Mouse (Mus musculus): ENCODE measurements around the gene Mtss1l. TPM values are rescaled to one million over a fixed set of nuclear protein-coding genes. Genes with fewer than 3 reads are reported as not detected.

The Mtss1l gene
- total RNA-seq (2021) = 10 to 100 TPM; 58.6 to 71.8 TPM
- long read RNA-seq, experiment 1, full-length matches to known transcripts = 8 of 84 reads
- long read RNA-seq, experiment 1, partial matches to known transcripts = 26 of 84 reads
- long read RNA-seq, experiment 1, other reads (novel, unspliced or antisense) = 50 of 84 reads
- long read RNA-seq, experiment 2, full-length matches to known transcripts = 6 of 61 reads
- long read RNA-seq, experiment 2, partial matches to known transcripts = 38 of 61 reads
- long read RNA-seq, experiment 2, other reads (novel, unspliced or antisense) = 17 of 61 reads

DNA sequence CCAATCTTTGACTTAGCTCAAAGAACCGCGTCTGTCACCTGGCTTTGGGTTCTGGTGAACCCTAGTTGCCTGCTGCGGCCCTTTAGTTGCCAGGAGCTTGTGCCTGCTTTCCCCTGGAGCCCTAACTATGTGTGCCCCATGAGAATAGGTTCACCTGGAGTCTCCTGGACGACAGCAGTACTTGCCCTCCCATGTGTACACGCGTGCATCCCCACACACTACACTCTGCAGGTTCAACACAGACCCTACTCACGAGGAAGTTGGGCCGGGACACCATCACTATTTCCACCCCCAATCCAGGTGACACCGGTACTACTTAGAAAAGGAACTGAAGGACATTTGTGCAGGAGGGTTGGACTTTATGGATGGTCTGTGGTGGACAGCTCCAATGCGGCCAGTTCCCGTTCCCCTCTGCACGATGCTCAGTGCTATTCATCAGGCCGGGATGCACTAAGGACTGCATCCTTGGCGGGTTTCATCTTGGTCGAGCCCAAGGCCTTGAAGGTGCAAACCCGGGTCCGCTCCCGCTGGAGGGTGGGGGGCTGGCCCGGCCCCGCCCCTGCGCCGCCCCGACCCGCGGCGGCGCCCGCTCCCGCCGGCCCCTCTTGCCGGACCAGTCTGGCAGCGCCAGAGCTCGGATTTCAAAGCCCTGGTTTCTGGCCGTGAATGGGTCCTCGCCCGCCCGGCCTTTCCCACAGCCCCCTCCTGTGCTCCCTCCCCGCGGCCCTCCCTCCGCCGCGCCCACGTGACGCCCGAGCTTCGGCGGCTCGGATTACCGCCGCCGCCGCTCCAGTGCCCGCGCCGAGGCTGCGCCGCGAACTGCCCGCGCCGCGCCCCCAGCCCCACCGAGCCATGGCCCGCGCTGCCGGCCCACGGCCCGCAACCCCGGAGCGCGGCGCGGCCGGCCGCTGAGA lies at the start of gene Mtss1l:
TSS of gene Mtss1l (plus strand) at position 792 of the 914 bp plus-strand sequence.
- DNase-seq = peak; percentile 83

DNA sequence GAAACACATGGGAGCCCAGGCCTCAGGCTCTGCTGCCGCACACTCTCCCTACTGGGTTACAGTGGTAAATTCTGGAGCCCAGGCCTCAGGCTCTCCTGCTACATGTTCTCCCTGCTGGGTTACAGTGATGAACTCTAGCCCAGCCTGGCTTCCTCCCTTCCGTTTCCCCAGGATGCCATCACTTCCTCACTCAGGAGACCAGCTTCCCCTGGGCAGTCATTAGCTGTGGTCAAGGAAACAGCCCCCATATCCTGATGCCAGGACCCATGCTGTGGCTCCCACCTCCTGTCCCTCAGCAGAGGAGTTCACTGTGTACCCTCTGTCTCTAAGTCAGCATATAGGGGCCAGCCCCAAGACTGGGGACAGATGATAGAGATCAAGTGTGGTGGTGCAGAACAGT lies 49.1 kb upstream of the Mtss1l start:
- no peak for DNase-seq

DNA sequence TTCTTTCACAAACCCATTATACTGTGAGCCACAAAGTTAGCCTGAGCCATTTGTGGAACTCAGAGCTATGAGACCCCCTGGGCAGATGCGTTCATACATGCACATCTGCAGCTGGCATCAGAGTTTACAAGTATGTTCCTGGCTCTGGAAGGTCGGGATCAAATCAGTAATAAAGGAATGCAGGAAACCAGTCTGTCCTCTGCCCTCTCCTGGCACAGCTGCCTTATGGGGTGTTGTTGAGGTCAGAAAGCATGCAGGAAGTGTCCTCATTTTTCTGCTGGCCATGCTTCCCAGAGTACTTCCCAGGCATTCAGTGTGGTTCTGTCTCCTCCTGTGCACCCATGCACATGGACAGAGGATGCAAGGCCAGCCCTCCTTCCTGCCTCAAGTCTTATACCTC lies 48.1 kb upstream of the Mtss1l start:
- no peak for DNase-seq

DNA sequence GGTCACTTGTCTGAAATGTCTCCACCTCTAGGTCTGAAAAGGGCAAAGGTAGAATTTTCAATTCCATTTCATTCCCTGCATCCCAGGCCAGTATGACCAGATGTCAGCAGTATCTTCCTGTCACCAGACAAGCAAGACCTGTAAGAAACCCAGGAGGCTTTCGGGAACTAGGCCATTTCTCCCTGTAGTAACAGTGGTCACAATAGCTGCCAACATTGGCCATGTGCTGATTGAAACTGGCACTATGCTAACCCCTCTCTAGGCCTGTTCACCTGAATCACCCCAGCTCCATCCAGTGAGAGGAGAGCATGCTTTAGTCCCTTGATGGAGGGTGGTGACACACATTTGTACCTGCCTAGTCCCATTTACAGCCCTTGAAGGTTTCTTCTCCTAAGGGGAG lies 46.7 kb upstream of the Mtss1l start:
- DNase-seq = no peak

DNA sequence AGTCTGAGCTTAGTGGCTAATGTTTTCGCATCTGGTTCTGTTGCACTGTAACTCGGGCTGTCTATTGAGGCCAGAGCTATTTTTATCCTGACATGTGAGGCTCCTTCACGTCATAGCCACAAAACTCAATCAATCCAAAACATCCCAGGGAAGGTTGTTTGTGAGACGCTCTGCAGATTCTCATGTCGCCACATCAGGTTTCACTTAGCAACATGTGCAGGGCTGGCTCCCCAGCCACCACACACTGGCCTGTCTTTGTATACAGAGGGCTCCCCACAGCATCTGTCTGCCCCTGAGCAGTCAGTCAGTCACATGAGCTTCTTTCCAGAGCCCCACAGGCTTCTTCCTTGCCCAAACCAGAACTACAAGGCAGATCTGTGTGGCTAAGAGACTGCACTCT lies 44.6 kb upstream of the Mtss1l start:
- no peak for DNase-seq

DNA sequence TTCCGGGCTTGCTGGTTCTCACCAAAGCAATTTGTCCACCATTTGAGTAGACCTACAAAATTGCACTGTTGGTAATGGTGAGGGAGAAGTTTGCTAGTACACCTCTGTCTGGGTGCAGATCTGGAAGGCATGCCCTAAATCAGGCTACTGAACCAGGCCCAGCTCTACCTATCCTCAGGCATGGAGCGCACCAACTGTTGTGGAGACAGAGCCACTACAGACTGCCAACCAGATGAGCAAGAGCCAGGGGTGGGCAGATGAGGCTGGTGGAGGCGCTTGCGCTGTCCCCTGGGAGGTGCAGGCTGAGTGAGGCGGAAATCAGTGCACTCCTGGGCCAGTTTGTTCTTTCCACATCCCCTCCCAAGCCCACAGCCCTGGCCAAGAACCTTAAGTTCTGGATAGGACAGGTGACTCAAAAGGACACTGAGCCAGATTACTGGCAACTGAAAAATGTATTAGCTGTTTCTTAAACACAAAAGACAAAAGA lies 44.1 kb upstream of the Mtss1l start:
- no peak for DNase-seq

DNA sequence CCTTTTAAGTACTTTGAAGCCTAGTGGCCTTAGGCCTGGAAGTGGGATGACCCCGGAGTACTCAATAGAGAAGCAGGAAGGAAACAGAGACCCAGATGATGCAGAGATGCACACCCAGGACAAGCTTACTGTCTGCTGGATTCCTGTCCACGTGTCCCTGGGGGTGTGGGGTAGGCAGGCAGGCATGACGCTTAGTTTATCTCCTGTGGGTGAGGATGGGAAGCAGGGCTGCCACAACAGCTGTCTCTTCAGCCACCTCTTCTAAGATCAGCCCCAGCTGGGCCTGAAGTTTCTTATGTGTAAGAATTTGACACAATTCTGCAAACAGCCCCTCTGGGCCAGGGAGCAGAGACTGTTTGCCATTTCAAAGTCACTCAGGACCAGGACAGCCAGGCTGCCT lies 42.3 kb upstream of the Mtss1l start:
- DNase-seq = no peak

DNA sequence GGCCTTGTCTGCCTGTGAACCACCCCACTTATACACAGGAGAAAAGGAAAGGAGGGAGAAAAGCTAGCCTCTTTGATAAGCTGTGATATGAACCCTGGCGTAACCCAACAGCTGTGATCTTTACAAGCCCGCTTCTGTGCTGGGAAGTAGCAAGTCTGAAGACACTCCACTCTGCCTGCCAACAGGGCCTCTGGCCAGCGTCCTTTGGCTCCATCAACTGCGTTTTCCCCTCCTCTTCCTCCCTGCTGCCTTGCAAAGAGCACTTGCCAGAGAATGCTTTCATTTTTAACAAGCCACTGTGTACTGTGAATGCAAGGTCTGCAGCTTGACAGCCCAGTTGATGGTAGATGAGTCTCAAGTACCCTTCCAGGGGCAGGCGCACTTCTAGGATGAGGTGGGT lies 33.5 kb upstream of the Mtss1l start:
- DNase-seq = peak; percentile 72

DNA sequence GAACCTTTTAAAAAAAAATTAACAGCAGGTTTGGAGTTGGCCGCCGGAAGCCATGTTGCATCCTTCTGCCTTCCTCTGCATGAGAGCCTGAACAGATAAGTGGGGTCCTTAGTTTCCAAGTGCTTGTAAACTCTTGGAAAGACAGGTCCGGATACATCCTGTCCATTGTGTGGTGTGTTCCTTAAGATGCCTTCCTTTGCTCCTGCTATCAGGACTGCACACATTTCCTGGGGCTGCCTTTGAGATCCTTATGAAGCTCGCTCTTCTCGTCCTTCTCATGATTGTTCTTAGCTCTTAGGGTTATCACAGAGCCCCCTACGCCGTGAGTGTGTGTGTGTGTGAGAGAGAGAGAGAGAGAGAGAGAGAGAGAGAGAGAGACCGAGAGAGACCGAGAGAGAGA lies 31.3 kb upstream of the Mtss1l start:
- no peak for DNase-seq

DNA sequence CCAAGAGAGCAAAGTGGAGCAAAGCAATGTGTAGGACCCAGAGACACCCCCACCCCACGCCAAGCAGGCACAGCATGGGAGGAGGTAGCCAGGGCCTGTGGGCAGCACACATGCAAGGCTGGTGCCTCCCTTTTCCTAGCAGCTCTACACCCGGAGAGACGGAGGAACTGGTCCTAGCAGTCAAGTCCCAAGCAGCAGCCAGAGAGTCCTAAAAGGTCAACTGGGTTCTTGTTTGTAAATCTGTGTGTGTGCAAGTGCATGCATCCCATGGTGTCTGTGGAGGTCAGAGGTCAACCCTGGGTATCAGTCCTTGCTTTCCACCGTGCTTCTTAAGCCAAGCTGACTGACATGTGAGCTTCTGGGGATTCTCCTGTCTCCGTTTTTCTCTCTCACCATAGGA lies 27.1 kb upstream of the Mtss1l start:
- no peak for DNase-seq

DNA sequence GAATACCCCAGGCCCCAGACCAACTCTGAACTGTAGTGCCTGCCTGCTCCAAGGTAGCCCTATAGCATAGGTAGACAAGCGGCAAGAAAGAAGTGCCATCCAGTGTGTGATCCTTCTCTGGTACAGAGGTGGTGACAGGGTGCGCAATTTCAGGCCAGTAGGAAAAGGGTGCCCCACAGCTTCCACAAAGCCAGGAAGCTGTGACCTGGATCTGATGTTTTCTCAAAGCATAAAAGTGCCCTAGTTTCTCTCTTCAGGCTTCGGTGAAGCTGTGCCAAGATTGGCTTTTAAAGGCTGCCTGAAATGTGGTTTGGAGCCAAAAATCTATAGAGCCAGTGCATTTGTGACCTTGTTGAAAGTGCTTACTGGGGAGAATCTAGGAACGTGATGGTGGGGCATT lies 26.4 kb upstream of the Mtss1l start:
- DNase-seq = no peak

DNA sequence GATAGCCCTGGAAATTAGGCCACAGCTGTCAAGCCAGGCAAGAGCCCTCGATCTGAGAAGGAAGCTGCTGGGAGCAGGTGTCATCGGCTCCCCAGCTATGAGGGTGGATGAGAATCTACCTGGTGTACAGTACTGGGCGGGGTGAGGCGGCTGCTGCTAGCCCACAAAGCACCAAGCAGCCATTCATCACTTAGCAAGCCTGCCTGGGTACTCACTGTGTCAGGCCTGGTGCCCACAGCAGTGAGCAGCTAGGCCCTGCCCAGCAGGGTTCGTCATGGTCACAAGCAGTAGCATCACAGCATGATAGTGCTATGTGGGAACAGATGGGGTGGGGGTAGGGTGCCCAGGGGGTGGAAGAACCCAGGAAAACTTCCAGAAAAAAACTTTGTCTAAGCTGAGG lies 25.8 kb upstream of the Mtss1l start:
- no peak for DNase-seq

DNA sequence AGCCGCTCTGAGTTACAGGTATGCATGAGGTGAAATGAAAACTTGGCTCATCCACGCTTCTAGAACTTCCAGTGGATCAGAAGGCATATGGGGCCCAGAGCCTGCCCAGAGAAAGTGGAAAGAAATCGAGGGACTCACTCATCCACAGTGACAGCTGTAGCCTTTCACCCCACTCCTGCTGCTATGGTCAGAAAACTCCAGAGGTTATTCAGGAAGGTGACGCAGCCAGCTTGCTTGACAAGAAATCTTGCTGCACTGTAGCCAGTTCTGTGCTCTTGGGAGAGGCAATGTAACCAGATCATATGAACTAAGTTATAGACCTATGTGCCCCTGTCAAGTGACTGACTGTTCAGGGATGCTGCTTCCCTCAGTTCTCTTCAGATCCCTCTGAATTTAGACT lies 25.2 kb upstream of the Mtss1l start:
- no peak for DNase-seq

DNA sequence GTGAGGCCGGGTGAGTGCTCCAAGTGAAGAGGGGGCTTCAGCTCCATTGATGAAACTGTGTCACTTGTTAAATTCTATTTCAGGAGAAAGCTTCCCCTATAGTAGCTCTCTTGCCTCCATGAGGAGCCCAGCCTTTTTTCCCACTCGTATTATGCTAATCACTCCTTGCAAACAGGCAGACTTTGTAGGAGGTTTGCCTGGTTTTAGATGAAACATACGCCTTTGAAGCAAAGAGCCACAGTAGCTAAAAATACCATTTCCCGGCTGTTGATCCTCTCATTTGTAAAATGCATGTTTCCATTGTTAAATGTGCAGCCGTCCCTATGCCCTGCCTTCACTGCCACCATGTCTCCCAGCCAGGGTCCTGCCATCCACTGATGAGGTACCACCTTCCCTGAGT lies 23.7 kb upstream of the Mtss1l start:
- no peak for DNase-seq

DNA sequence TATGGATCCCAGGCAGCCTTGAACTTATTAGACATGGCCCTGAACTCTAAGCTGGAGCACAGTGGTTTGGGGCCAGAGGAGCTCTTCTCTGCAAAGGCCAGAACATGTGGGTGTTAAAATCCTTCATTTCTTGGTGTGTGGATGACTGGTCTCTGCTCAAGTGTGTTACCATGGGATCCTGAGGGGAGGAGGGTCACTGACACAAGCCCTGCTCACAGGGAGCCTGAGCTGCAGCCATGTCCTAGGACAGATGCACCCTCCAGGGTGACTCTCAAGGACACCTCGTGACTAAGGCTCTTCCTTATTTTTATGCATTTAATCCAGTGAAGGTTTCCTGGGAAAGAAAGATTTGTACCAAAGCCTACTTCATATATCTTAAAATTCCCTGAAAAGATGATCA lies 23.2 kb upstream of the Mtss1l start:
- no peak for DNase-seq

DNA sequence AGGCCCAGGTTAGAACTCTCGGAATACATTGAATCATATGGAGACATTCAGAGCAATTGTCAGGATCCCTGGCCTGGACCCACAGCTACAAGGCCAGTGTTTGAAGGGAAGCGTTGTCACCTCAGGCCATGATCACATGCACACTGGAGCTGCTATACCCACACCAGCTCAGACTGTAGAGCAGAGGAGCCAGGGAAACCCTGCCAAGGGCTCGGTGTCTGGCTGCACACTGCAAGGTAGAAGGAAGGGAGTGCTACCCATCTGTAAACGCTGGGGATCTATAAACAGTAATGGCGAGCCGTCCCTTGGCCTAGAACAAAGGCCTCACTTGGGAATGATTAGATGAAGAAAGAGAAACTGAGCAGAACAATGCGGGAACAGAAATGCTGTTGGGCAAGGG lies 21.8 kb upstream of the Mtss1l start:
- no peak for DNase-seq

DNA sequence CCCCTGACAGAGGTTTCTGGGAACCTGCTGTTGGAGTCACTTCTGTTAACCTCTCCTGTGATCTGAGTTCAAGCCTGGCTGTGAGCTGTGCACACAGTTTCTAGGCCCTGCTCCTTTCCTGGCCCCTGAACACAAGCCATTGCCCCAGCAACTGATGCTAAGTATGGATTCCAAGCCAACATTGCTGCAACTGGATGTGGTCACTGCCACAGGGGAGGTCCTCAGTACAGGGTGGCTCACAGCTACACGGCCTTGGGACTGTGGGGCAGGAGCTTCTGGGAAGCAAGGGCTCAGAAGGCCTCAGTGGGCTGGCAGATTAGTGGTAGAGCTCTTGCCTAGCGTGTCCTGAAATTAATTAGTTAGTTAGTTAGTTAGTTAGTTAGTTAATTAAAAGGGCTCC lies 20.7 kb upstream of the Mtss1l start:
- no peak for DNase-seq

DNA sequence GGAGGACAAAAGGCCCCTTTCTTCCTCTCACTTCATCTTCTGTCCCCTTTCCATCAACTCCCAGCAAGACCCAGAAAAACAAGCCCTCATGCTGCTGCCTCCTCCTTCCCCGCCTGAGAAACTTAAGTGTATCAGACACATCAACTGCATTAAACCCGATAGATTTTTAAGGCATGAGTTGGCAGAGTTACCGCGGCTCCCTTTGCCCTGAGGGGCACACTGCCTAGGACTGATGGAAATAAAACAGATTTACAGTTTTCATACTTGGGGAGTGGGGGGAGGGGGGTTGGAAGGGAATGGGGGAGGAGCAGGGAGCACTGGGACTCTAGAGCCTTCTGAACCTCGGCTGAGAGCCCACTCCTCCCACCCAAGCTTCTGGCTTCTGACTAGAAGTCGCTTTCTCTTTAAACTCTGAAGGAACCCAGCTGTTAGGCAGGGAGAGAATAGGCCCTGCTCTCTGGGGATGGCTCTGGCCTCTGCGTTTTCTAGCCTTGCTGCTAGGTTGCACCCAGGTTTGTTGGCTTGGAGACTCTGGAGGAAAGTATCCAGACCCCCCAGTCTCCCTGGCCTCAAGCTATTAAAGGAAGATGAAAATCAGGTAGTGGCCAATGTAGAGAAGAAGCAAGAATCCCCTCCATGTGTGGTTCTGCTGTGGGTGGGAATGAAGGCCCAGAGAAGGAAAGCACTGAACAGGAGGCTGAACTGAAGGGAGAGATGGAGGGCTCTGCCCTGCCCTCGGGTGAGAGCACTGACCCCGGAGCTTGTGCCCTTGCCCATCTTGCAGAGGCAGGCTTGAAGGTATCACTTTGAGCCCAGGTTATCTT lies 18.4 kb upstream of the Mtss1l start:
- no peak for DNase-seq

DNA sequence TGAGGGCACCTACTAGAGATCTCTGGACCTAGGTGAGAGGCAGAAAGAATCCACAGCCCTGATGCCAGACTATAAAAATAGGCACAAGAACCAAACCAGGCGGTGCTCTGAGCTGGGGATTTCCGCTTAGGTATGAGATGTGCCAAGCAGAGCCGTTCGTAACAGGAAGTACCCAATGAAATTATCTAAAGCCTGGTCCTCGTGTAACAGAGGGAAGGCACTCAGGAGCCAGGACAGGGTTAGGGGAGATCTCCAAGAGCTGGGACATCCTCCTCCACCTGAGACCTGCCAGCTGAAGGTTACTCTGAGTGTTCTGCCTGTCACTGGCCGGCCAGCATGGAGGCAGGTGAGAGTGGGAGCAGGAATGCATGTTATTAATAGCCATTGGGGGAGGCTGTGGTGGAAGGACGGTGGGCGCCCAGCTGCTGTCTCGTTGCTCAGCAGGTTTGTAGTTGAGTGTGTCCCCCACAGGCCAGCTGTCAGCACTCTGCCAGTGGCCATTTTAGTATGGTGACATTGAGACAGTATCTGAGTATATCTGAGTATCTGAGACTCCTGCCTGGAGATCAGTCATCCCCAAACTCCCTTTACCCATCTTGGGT lies 17.7 kb upstream of the Mtss1l start:
- no peak for DNase-seq

DNA sequence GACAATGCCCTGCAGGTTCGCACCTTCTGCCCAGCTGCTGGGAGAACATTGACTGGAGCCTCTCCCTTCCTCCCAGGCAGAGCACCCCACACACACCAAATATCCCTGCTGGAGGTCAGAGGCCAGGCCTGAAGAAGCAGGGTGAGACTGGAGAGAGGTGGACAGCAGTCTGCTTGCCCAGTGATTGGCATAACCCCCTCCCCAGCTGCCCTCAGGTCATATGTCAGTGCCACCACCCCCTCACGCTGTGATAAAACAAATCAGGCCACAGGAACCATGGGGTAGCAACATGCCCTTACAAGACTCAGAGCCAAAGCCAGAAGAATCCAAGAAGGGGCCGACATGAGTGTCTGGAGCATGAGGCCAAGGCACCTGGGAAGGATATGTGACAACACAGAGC lies 17.2 kb upstream of the Mtss1l start:
- DNase-seq = no peak

DNA sequence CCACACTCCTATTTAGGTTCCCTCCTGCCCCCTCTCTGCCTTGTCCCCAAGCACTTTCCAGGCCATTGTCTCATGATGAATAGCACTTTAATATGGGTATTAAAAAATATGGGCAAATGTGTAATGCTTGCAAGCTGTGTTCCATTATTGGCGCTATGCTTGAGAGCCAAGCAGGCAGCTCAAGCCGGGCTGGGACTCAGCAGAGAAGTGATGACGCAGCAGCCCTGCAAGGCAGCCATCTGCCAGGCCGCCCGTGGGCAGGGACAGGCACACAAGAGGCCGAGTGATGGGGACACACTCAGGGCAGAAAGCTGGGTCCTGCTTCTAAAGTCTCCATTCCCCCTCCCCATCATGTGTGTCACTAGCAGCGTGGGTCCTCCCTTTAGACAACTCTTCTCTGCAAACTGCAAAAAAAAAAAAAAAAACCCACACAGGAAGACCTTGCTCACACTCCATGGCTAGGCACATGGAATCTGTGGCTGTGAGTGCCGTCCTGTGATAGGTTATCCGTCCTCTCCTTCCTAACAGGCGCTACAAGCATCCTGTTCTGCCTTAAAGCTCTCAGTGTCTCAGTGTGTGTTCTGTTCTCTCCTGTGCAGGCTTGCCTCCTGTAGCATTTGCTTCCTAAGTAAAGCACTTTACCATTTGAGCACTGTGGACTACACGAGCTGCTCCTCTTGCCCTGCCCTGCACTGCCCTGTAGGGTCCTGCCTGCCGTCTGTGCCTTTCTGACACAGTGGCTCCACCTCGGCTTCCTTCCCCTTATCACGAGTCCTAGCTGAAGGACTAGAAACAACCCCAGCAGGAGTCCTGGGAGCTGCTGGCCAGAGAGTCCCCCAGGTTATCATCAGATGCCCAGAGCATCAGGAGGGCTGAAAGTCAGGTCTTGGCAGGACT lies 15.6 kb upstream of the Mtss1l start:
- no peak for DNase-seq

Data from gastrocnemius, postnatal 10 days (tissue).